Mouse (Mus musculus): ENCODE data around the gene Myo3b. TPM values are rescaled to one million over a fixed set of nuclear protein-coding genes. Genes with fewer than 3 reads are reported as not detected.

The Myo3b gene
- polyA plus RNA-seq, 1 experiment = under 0.01 TPM

DNA sequence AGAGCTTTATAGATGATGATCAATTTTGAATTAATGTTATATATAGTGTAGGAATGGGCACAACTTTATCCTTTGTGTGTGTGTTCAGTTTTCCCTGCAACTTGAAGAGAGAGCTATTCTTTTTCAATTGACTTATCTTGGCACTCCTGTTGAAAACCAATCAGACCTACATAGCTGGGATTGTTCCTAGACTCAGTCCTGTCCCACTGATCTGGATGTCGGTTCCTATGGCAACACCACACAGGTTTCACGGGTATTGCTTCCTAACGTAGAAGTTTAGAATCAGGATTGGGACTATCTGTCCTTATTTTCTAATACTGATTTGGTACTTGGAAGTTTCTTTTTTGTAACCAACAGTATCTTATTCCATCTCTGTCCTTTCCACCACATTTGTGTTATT lies 127.3 kb downstream of the Myo3b start:
- TF ChIP-seq TAL1 (IDR thresholded peaks at IDR 0.05; ENCODE audit: low read length) (no peak), GATA1 (IDR thresholded peaks at IDR 0.05; ENCODE audit: low read length) (no peak)
- H3K4me3 ChIP-seq (replicated peaks) = no peak overlapping the region
- H3K9me3 ChIP-seq (ENCODE audit: control insufficient read depth, low read length) = no peaks in the 10 kb centered on the region
- no peaks in the 10 kb centered on the region for H3K27me3 ChIP-seq (ENCODE audit: control insufficient read depth)
- no peaks in the 10 kb centered on the region for H3K36me3 ChIP-seq (ENCODE audit: control insufficient read depth)
- H3K4me1 ChIP-seq (ENCODE audit: control insufficient read depth) = no peaks in the 10 kb centered on the region

DNA sequence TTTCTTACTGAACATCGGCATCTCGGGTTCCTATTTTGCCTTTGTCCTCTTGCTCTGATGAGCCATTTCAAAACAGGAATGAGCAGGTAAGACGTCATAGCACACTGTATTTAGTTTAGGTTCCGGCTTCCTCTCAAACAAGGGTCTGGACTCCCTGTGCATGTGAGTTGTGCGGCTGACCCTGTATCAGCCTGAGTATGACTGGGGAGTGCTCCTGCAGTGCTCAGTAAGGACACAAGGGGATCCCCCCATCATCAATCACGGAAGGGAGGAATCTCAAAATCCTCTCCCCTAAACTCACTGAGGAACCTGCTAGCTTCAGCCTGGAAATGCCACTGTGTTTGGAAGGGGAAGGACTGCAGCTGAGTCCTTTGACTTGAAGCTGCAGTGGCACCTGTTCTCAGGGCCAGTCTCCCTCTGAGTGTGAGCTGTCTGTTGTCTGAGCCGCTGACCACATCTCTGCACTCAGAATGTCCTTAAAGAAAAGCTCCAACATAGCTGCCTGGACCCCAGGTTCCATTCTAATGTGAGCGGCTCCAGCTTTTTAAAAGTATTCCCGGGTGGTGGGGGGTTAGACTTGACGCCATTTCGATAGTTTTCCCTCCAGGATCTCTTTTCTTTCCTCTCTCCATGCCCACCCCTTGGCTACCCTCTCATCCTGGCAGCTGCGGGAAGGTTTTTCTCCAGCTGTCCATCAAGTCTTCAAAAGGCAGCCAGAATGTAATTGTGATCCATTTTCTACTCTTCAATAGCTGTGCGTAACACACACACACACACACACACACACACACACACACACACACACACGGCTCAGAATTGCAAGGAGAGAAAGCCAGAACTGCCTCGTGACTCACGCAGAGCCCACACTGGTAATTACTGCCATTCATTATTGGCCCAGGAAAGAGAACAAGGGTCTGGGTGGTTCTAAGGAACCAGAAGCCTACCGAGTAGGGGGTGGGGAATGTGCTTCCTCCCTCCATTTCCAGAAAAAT lies 129.3 kb downstream of the Myo3b start:
- no peaks in the 10 kb centered on the region for H3K9me3 ChIP-seq (ENCODE audit: control insufficient read depth, low read length)
- H3K27me3 ChIP-seq (ENCODE audit: control insufficient read depth) = no peaks in the 10 kb centered on the region
- H3K4me1 ChIP-seq (ENCODE audit: control insufficient read depth) = no peaks in the 10 kb centered on the region
- H3K36me3 ChIP-seq (ENCODE audit: control insufficient read depth) = no peaks in the 10 kb centered on the region
- no peak for TF ChIP-seq GATA1 (IDR thresholded peaks at IDR 0.05; ENCODE audit: low read length)
- TF ChIP-seq TAL1 (IDR thresholded peaks at IDR 0.05; ENCODE audit: low read length) = no peak
- no peak overlapping the region for H3K4me3 ChIP-seq (replicated peaks)

DNA sequence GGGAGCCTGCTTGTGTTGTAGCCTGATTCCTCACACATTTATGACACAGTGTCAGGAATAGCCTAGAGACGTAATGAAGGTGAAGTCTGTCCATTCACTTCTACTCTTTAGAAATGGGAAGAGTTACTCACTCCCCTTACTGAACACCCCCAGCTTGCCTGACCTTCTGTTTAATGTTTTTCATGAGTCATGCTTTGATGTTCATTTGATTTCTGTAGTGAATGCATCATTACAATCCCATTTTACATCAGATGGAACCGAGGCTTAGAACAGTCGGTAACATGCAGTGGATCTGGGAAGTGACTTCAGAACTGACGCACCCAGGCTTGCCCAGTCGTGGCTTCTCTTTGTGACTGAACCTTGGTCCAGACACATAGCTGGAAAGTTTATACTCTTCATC lies 131.5 kb downstream of the Myo3b start:
- Histone ChIP-seq H3K27me3 (ENCODE audit: control insufficient read depth) (no peaks in the 10 kb centered on the region), H3K4me3 (replicated peaks) (no peak overlapping the region), H3K9me3 (ENCODE audit: control insufficient read depth, low read length) (no peaks in the 10 kb centered on the region), H3K36me3 (ENCODE audit: control insufficient read depth) (no peaks in the 10 kb centered on the region), H3K4me1 (ENCODE audit: control insufficient read depth) (no peaks in the 10 kb centered on the region)
- TF ChIP-seq GATA1 (IDR thresholded peaks at IDR 0.05; ENCODE audit: low read length) (no peak), TAL1 (IDR thresholded peaks at IDR 0.05; ENCODE audit: low read length) (no peak)

DNA sequence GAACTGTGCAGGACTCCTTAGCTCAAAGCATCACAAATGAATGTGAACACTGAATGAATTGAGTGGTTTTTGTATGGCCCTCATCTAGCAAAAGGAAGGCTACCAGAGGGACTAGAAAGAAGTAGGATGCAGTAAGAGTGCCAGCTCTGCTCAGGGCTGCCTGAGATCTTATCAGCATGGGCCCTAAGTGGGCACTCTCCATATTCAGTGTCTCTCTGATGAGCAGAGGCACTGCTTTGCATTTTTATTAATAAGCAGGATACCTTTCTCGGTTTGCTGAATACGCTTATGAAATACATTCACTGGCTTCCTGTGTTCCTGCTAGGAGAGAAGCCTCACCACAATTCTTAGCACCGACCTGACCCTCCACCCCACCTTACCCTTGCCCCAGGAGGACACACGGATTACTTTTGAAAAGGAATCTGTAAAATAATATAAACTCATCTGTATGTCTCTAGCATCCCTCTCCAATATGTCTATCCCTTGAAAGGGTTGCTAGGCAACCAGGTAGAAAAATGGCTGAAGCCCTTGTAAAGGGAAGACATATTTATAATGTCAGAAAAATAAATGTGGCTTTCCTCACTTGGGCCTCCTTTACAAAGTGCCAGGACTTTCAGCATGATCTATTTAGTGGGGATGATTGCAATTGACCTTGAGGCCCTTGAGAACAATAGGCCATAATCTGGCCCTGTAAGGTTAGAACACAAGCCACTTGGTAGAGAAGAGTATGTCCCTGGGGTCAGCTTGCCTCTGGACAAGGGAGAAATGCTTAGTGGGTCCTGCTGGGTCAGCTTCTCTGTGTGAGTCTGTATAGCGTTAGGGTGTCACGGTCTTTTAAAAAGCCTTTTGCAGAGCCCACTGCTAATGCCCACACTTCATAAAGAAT lies 138.1 kb downstream of the Myo3b start:
- no peaks in the 10 kb centered on the region for H3K27me3 ChIP-seq (ENCODE audit: control insufficient read depth)
- no peaks in the 10 kb centered on the region for H3K4me1 ChIP-seq (ENCODE audit: control insufficient read depth)
- H3K9me3 ChIP-seq (ENCODE audit: control insufficient read depth, low read length) = no peaks in the 10 kb centered on the region
- H3K36me3 ChIP-seq (ENCODE audit: control insufficient read depth) = no peaks in the 10 kb centered on the region
- TF ChIP-seq GATA1 (IDR thresholded peaks at IDR 0.05; ENCODE audit: low read length) = no peak
- TF ChIP-seq TAL1 (IDR thresholded peaks at IDR 0.05; ENCODE audit: low read length) = no peak
- H3K4me3 ChIP-seq (replicated peaks) = no peak overlapping the region

DNA sequence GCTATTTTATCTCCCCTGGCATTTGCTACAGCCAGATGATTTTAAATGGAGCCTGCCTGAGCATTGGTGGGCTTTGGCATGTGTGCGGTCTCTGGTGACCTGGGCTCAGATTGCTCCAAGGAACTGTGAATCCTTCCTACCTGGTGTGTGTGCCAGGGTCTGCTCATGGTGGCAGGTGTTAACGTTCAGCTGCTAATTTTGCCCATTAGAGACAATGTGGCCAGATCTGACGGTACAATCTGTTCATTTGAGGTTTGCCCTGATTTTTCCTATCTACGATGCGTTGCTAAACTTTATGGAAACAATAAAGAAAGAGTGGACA lies 138.7 kb downstream of the Myo3b start:
- Histone ChIP-seq H3K9me3 (ENCODE audit: control insufficient read depth, low read length) (no peaks in the 10 kb centered on the region), H3K36me3 (ENCODE audit: control insufficient read depth) (no peaks in the 10 kb centered on the region), H3K27me3 (ENCODE audit: control insufficient read depth) (no peaks in the 10 kb centered on the region), H3K4me1 (ENCODE audit: control insufficient read depth) (no peaks in the 10 kb centered on the region), H3K4me3 (replicated peaks) (no peak overlapping the region)
- TF ChIP-seq GATA1 (IDR thresholded peaks at IDR 0.05; ENCODE audit: low read length) (no peak), TAL1 (IDR thresholded peaks at IDR 0.05; ENCODE audit: low read length) (no peak)

DNA sequence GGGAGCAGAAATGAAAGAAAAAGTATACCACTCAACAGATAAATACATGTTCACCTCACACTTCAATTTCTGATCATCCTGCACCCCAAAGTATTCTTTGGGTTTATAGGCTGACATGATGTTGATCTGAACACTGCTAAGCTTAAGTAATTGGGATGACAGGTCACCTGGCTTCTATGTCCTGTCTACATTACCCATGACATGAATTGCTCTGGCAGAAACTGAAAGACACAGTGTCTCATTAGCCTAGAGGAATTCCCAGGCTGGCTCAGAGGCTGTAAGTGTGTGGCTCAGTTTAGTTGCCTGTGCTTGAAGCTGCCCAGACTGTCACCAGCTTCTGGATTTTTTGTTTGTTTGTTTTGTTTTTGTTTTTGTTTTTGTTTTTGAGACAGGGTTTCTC lies 139.3 kb downstream of the Myo3b start:
- H3K27me3 ChIP-seq (ENCODE audit: control insufficient read depth) = no peaks in the 10 kb centered on the region
- no peak overlapping the region for H3K4me3 ChIP-seq (replicated peaks)
- H3K36me3 ChIP-seq (ENCODE audit: control insufficient read depth) = no peaks in the 10 kb centered on the region
- no peaks in the 10 kb centered on the region for H3K4me1 ChIP-seq (ENCODE audit: control insufficient read depth)
- H3K9me3 ChIP-seq (ENCODE audit: control insufficient read depth, low read length) = no peaks in the 10 kb centered on the region
- no peak for TF ChIP-seq GATA1 (IDR thresholded peaks at IDR 0.05; ENCODE audit: low read length)
- no peak for TF ChIP-seq TAL1 (IDR thresholded peaks at IDR 0.05; ENCODE audit: low read length)

- H3K9me3 ChIP-seq (ENCODE audit: control insufficient read depth, low read length) = no peaks in the 10 kb centered on the region
- H3K27me3 ChIP-seq (ENCODE audit: control insufficient read depth) = no peaks in the 10 kb centered on the region
- no peaks in the 10 kb centered on the region for H3K4me1 ChIP-seq (ENCODE audit: control insufficient read depth)
- no peak overlapping the region for H3K4me3 ChIP-seq (replicated peaks)
- no peaks in the 10 kb centered on the region for H3K36me3 ChIP-seq (ENCODE audit: control insufficient read depth)
- TF ChIP-seq TAL1 (IDR thresholded peaks at IDR 0.05; ENCODE audit: low read length) (no peak), GATA1 (IDR thresholded peaks at IDR 0.05; ENCODE audit: low read length) (no peak)
These were observed 143.3 kb downstream of the Myo3b start for GRCm38 (mm10) chr2:70182150-70182670.

DNA sequence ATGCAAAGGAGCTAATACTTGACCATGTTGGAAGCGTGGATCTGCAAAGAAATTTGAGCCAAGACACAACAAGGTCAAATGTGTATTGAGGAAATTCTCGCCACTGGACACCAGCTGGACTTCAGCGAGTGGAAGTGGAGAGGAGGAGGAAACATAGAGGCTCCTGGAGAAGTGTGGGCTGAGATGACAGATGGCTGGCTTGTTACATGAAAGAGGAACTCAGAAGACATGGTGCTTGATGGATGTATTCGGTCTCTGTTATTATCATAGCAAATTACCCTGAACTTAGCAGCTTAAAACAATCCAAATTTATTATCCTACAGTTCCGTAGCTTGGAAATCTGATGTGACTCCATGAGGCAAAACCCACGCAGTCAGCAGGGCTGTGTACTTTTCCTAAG lies 148.1 kb downstream of the Myo3b start:
- Histone ChIP-seq H3K27me3 (ENCODE audit: control insufficient read depth) (no peaks in the 10 kb centered on the region), H3K4me1 (ENCODE audit: control insufficient read depth) (no peaks in the 10 kb centered on the region), H3K4me3 (replicated peaks) (no peak overlapping the region), H3K36me3 (ENCODE audit: control insufficient read depth) (no peaks in the 10 kb centered on the region), H3K9me3 (ENCODE audit: control insufficient read depth, low read length) (no peaks in the 10 kb centered on the region; the same call in 1 of the 2 replicates)
- no peak for TF ChIP-seq GATA1 (IDR thresholded peaks at IDR 0.05; ENCODE audit: low read length)
- TF ChIP-seq TAL1 (IDR thresholded peaks at IDR 0.05; ENCODE audit: low read length) = no peak

Measured in erythroblast, embryonic 14.5 days (primary cell).